Mouse (Mus musculus) bone marrow, adult 2 months (tissue): ENCODE data around the gene Sec1.

ENCODE experiments used
- CTCF ChIP-seq: fragments of 200-500 bp; IDR thresholded peaks from 2 replicates; pipeline ENCODE4 v1.5.1; 2011; ENCODE audit warnings: low read length, control low read depth; ENCODE audit not compliant: control insufficient read depth, insufficient read depth
- POLR2A ChIP-seq: fragments of 200-500 bp; IDR thresholded peaks from 2 replicates; pipeline ENCODE4 v1.6.1; 2011; ENCODE audit warnings: low read depth, mild to moderate bottlenecking, control low read depth, low read length, borderline replicate concordance; ENCODE audit not compliant: control insufficient read depth

DNA sequence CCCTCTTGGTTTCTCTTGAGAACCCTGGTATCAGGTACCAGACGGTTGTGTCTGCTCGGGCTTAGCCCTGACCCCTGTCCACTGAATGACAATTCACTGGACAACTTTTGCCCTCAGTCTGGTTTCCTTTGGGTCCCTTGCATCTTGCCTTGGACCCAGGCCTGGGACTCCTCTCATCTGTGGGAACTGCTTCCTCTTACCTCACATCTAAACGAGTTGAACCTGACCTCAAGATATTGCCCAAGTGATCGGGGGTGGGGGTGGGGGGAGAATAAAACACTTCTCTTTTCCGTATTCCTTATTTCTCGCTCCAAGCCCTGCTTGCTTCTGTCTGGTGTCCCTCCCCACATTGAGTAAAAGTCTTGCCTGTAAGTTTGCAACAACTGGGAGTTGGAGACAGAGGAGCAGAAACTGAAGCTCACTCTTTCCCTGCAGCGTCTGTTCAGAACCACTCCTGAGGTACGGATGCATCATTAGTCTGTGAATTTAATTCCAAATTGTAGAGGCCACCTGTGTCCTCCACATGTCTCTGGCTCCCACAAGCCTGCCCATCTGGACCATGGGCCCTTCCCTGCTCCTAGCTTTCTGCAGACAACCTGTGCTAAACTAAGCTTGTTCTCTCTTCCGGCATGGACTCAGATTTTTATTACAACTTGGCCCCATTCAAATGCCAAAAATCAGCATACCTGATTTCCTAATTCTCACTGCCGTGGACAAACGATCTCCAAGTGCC, 33.3 kb downstream of the Sec1 start:
- TF ChIP-seq POLR2A: no peak
- no peak for TF ChIP-seq CTCF
